Mouse (Mus musculus) mature B cell (primary cell): ENCODE measurements around the gene Tmem163.

ENCODE experiments used
- in situ Hi-C: fragments of 300-500 bp; cut with MboI; formaldehyde crosslinking; loops from 2 replicates; pipeline ENCODE4 v1.14.3; 2019

Gene Tmem163

GRCm38 (mm10) chr1:127439452-127439891 is 239.9 kb downstream of the Tmem163 start:
- in situ Hi-C loops: no loop called here

DNA sequence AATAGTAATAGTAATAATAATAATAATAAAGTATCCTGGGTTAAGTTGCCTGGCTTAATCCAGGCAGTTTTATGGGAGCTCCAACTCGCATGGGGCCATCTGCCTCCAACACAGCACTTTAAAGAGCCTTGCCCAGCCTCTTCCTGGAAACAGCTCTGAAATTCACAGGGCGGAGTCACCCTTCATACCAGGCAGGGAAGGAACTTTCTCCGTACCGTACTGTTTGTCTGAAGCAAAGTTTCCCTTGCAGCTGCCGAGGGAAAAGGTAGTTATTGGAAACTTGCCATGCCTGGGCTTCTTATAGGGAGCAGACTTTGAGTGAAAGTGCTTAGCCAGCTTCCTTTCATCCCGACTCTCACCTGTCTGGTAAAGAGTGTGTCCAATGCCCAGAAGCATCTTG is 242.3 kb downstream of the Tmem163 start:
- in situ Hi-C loops: no loop called here
